Mouse (Mus musculus): ENCODE data around the gene Trpc3. TPM values are rescaled to one million over a fixed set of nuclear protein-coding genes. Genes with fewer than 3 reads are reported as not detected.
"Not testable (repeated sequence)": the region's sequence is repeated elsewhere in the genome, so short reads cannot be mapped to it uniquely, and the experiment has no call there.

The Trpc3 gene
- total RNA-seq, 2 experiments from 2014 or later = 9.6 to 9.8 TPM

GRCm38 (mm10) chr3:36599773-36600172, 90.2 kb downstream of the Trpc3 start:
- not testable (repeated sequence) for DNase-seq

GRCm38 (mm10) chr3:36598811-36599210, 91.2 kb downstream of the Trpc3 start:
- DNase-seq = no peak

GRCm38 (mm10) chr3:36571827-36572378, 118.1 kb downstream of the Trpc3 start, which contains the start of gene Ccna2:
Ccna2 (minus strand) TSS chr3:36572150.
- peak; percentile 99 for DNase-seq

DNA sequence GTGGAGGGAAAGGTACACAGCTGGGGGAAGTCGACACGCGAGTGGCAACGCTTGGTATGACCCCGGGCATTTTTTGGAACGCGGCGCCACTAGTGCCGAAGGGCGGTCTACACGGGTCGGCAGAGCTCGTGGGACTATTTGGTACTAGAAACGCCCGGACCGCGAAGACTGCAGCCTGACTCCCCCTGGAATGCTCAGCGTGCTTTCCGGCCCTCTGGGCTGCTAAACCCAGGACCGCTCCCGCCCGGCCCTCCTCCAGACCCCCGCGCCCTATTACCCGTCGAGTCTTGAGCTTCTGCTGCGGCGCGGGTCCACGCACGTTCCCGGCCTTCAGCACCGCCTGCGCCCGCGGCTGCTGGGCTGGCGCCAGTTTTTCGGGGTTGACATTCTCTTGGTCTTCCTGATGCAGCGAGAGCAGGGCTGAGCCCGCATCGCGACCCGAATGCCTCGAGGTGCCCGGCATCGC, 118.6 kb downstream of the Trpc3 start:
- DNase-seq = no peak

Other genes starting within 250 kb of the Trpc3 start
- gene Anxa5, start 214.3 kb downstream of the Trpc3 start, total RNA-seq (2021) = 100 to 1,000 TPM; 250 to 254 TPM
- under 1 TPM; 0.50 to 0.91 TPM for gene 1810062G17Rik, start 214.2 kb downstream of the Trpc3 start, total RNA-seq (2021)
- gene Gm11549, start 168.4 kb downstream of the Trpc3 start, total RNA-seq (2021) = under 1 TPM; 0.09 to 0.12 TPM
- 10 to 100 TPM; 29.8 to 32.0 TPM for gene Exosc9, start 137.6 kb downstream of the Trpc3 start, total RNA-seq (2021)
- 100 to 1,000 TPM in 1 of 2 experiments, 10 to 100 TPM in 1; 95.4 to 106 TPM for gene Ccna2, start 118.0 kb downstream of the Trpc3 start, total RNA-seq (2021)
- gene Bbs7, start 76.7 kb downstream of the Trpc3 start, total RNA-seq (2021) = 1 to 10 TPM; 8.9 to 9.9 TPM
- gene 4932438A13Rik, start 172.9 kb upstream of the Trpc3 start, total RNA-seq (2021) = 10 to 100 TPM; 49.6 to 52.7 TPM

All from heart, postnatal 4 days (tissue).